Mouse (Mus musculus): ENCODE data around the gene Vdac2.

DNA sequence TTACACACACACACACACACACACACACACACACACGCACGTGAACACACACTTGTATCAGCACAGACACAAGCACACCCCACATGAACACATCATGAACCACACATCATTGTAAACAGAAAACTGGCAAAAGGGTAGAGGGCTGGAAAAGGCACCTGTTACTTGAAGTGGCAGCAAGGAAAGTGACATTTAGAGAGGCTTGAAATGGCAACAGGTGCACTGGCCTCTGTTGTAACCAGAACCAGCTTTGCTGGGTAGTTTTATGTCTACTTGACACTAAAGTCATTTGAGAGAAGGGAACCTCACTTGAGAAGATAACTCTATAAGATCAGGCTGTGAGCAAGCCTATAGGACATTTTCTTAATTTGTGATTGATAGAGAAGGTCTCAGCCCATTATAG lies 15.6 kb upstream of the Vdac2 start:
- no peak for TF ChIP-seq EP300 (IDR thresholded peaks at IDR 0.05; ENCODE audit: low read depth)
- TF ChIP-seq CTCF (IDR thresholded peaks at IDR 0.05; ENCODE audit: low read depth): no peak
